Mouse (Mus musculus) ovary, postnatal 10 days (tissue): ENCODE data around the gene Olfr1416.
"Not testable (repeated sequence)": the region's sequence is repeated elsewhere in the genome, so short reads cannot be mapped to it uniquely, and the experiment has no call there.

Source experiments
- DNase-seq: peaks from one replicate; pipeline ENCODE4 v3.0.0; 2022; ENCODE audit warnings: low spot score

The Olfr1416 gene

DNA sequence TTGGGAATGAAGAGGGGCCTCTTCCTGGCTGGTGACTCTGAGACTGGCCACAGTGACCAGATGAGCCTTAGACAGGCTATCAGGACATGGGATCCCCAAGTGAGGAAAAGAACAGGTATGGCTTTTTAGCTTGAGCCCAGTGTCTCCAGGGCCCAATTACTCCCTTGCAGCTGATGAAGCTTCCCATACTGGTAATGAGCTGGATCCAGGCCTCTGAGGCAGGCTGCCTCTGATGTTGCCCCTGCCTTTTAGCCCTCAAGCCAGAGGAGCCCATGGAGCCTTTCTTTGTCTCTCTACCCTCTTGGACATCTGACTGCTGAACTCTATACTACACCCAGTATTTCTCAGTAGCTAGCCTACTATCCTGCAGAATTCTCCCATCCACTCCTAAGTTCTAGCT lies at the start of gene Olfr1416:
Olfr1416 (minus strand) TSS at position 101 of the 400 bp plus-strand sequence.
- no peak for DNase-seq

GRCm38 (mm10) chr1:92523764-92524163 lies 38.9 kb upstream of the Olfr1416 start:
- DNase-seq = no peak

GRCm38 (mm10) chr1:92521376-92521775 lies 36.5 kb upstream of the Olfr1416 start:
- DNase-seq = no peak

- DNase-seq = no peak
Observed at GRCm38 (mm10) chr1:92519046-92519445, 34.1 kb upstream of the Olfr1416 start.

DNA sequence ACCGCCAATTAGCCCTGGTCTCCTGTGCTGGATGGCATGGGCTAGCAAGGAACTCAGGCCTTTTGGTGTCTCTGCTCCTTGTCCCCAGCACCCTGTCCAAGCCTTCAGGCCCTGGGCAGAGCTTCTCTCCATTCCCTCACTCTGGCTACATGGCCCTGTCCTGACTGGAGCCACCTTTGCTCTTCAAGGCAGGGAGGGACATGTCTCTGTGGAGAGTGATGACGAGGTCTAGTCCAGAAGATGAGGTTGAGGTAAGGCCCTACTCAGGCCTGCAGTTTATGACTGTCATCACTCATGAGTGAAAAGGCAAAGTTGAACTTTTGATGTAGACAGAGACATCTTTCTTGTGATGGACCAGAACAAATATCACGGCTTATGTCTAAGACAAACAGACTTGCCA lies 33.6 kb upstream of the Olfr1416 start, which contains the start of gene Olfr1414:
Olfr1414 (minus strand) TSS at position 101 of the 400 bp plus-strand sequence.
- DNase-seq = no peak

DNA sequence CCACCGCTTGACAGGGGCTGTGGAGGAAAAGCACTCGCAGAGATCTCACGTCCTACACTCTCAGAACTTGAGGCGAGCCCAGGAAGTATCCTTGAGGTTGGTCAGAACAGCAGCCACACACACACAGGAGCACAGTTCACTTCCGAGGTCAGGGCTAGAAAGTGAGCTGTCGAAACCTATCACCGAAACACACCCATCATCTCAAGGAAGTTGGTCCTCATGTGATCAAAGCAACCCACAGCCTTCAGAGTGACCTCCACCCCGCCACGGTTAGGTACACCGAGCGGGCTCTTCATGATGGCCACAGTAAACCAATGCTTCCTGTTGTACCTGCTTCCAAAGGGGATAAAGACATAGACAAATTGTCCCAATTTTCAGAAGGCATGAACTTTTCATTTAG lies 30.5 kb upstream of the Olfr1416 start:
- DNase-seq = no peak

DNA sequence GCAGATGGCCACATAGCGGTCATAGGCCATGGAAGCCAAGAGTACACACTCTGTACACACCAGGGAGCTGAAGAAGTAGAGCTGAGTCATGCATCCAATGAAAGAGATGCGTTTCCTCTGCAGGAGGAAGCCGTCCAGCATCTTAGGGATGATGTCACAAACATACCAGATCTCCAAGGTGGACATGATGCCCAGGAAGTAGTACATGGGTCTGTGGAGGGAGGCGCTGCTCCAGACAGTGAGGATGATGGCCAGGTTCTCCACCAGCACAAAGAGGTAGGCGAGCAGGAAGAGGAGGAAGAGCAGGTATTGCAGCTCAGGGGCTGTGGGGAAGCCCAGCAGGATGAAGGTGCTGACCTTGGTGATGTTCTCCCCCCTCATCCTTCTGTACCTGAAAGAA lies 26.7 kb upstream of the Olfr1416 start:
- DNase-seq = not testable (repeated sequence)

DNA sequence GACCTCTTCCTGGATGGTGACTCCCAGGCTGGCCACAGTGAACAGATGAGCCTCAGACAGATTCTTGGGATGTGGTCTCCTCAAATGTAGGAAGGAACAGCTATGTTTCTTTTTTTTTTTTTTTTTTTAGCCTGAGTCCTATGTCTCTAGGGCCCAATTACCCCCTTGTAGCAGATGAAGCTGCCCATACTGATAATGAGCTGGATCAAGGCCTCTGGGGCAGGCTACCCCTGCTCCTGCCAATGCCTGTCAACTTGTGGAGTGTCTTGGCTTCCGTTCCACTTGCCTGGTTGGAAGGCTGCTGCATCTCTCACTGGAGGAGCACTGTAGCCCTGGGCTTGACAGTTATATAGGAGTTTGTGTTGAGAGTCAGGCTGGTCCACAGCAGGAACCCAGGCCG lies 11.1 kb upstream of the Olfr1416 start, which contains the start of gene Olfr1415:
Olfr1415 (minus strand) TSS at position 101 of the 400 bp plus-strand sequence.
- DNase-seq = no peak

GRCm38 (mm10) chr1:92474066-92474578 lies 10.8 kb downstream of the Olfr1416 start:
- DNase-seq = no peak

DNA sequence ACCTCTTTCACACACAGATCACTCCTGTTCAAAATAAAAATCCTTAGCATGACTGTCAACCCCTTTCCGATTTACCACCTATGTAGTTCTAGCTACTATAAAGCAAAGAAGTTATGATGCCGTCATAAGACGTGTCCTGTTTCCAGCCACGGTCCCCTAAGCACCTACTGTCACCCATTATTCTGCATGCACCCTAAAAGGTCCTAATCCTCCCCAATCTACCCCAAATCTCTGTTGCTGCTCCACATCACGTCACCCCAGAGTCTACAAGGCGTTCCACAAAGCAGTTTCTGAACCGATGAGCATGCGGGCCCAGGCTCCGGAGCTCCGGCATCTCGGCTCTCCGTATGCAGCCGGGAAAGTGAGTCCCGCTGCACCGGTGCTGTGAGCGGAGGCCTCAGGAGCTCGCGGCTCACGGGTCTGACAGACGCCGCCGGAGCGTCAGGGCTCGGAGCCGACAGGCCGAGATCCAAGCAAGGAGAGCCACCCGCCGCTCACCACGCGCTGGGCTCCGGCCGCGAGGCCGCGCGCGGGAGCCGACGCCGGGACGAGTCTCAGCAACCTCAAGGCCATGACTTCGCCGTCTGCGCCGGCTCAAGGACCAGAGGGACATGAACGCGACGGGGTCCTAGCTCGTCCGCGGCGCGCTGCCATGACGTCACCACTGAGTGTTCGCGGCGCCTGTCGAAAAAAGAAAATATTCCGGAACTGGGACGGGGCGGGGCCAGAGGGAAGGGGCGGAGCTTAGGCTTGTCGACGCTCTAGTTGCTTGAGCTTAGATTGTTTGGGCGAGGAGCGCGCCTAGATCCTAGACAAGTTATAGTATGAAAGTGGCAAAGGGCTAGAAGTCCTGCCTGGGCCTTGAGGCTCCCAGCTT lies 11.5 kb downstream of the Olfr1416 start, which contains the start of gene Ndufa10:
Ndufa10 (minus strand) TSS at position 696 of the 877 bp plus-strand sequence.
- peak; percentile 94 for DNase-seq

DNA sequence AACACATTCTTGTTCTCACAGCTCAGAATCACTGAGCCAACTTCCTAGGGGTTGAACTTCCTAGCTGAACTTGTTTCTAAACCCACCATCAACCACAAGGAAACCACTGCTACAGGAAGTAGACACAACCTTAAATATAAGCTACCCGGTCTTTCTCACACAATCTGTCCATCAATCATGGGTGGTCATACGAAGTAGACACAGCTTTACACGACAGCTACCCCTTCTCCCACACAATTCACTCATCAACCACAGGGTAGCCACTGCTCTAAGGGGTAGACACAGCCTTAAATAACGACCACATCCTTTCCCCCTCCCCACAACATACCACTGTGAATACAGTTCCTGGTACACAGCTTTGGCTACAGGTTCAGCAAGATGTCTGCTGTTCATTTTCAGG lies 16.0 kb downstream of the Olfr1416 start:
- DNase-seq = no peak

DNA sequence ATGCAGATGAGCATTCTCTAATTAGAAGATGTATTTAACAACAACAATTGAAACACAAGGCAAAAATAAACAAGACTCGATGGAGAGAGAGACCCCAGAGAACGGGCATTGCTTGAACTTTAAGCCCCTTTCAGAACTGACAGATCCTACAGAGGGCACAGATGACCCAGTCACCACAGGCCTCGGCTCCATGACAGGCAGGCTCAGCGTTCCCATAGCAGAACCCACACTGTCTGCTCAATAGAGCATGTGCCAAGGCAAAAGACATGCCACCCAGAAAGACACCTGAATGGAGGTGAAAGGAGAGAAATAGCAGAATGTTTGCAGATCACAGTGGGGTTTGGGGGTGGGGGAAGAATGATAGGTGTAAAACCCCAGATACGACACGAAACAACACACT lies 26.5 kb downstream of the Olfr1416 start:
- no peak for DNase-seq

DNA sequence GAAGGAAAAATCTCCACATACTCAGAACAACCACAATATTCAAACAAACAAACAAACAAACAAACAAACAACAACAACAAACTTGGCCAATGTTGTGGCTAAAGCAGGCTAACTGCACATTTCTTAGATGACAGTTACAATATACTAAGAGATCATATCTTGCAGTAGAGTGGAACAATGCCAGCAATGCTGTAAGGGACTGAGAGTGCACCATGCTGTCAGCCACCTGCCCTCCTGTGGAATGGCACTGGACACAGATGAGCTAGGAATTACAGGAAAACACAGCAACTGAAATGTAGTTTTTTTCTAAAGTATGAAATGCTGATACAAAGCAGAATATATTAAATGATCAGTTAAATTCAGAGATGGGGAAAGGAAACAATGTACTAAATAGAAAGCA lies 27.2 kb downstream of the Olfr1416 start:
- no peak for DNase-seq

GRCm38 (mm10) chr1:92453751-92454445 lies 31.0 kb downstream of the Olfr1416 start:
- DNase-seq = no peak

DNA sequence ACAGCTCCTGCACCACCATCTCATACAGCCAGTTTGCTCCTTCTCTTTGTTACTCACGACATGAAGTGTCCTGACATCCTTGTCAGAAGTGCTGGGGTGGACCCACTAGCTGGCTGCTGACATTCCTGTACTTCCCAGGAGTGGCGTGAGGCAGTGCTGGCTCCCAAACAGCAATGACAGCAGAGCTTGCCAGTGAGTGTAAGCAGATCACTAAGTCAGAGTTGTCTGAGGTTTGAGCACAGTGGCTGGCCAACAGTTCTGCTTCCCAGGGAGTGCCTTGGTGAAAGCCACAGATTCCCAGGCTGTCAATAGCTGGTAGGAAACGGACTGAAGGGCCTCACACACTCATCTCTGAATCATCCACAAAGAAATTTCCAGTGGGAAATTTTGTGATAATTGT lies 36.6 kb downstream of the Olfr1416 start:
- no peak for DNase-seq

DNA sequence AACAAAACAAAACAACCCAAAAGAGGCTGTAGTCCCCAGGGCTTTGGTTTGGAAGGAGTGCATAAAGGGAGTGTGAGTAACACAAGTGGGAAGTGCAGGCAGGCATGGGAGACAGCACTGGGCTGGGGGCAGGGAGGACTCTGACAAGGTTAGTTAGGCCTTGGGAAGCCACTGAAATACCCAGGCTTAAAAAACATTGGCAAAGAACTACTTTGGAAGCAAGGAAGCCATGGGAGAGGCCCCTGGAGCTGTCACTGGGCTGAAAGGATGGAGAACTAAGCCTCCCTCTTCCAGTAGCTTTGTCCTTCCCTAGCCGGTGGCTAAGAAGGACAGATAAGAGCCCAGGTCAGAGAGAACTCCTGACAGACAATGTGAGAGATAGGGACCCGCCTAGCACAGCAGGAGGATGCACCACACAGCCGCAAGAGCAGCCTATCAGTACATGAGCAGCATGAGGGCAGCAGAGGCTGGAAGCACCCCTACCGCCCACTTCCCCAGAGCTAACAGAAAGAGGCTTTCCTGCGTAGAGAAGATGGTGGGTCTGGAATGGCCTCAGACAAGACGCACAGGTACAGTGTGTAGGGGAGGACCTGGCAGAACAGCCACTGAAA lies 43.4 kb downstream of the Olfr1416 start:
- DNase-seq = no peak

DNA sequence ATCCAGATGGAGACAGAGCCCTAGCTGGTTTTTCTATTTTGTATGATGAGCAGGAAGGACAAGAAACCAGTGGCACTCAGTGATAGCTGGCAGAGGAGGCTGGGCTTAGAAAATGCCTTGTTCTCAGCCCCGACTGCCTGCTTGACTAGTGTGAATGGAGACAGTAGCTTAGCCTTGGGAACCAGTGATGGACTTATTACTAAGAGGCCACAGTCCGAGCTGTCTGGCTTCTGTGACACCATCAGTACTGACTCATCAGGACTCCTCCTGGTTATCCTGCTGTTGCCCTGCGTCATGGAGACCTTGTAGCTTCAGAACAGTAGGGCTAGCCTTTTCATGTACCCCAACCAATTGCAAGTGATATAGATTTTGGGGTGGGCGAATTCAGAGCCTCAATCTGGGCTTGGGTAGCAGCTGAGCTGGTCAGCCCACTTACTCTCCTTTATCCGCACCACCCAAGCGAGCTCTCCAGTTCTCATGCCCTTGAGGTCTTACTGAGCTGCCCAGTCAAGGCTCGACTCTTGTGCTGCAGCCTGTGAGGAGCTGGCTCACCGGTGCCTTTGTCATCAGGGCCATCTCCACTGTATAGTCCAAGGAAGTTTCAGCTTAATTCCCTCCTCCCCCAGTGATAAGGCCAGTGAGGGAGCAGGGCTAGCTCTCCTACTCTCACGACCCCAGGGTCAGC lies 44.7 kb downstream of the Olfr1416 start:
- DNase-seq = no peak

DNA sequence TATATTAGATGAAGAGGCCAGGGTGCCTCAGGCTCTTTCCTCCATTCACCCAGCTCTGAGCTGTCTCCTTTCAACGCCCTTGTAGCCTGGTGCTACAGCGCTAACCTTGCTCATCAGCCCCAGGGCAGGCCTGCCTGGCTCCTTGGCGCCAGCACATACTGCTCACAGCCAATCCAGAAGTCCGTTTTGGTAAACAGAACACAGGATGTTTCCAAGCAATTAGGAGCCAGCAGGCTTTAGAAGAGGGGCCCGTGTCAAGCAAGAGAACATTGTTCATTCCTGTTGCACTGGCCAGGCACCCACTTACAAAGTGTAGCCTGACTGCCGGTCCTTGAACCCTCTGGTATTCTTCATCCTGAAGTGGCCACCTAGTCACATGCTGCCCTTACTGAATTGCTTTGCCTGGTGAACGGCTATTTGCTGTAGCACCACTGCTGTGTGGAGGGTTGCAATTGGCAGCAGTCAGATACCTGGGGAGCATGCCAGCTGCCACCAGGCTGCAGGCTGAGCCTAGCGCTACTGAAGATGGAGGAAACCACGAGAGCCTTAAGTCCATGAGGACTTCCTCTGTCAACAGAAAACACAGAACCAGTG lies 47.1 kb downstream of the Olfr1416 start:
- DNase-seq = no peak

DNA sequence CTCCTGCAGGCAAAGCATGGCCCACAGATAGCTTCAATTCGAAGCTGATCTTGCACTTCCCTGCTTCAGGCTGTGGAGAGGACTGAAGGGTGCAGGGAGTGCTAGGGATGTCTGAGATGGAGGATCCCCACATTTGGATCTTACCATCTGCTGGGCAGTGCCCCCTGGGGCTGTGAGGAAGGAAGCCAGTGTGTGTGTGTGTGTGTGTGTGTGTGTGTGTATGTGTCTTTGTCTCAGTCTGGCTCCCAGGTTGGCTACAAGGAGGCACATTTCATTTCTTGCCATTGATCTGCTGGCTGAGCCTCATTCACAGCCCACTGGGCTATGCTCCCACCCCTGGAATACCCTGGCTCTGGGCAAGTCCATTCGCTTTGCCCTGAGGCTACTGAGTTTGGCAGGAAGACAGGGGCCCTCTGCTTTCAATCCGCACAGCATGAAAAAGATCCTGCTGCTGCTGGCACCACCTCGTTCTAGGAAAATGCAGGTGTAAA lies 48.0 kb downstream of the Olfr1416 start:
- DNase-seq = no peak

DNA sequence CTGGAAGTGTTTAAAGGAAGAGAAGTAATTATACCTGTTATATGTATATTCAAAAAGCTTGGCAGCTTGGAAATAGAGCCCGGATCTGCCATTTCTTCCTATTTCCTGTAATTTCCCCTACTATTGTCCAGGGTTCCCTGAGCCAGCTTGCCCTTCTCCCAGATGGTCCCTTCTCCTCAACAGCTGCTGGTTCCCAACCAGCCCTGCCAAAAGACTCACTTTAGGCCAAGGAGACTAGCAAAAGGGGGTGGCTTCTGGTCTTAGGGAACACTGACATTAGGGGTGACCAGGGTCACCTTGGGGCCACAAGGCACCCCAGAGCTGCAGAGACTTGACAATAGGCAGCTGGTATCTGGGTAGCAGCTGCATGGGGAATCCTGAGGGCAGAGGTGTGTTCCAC lies 49.9 kb downstream of the Olfr1416 start:
- no peak for DNase-seq

- no peak for DNase-seq
Observed at GRCm38 (mm10) chr1:92432791-92433190, 52.1 kb downstream of the Olfr1416 start.
